Mouse (Mus musculus): Measurements from ENCODE around the gene Smyd4.

- TF ChIP-seq CTCF (IDR thresholded peaks at IDR 0.05), result no peak
- no peak for TF ChIP-seq POLR2A (IDR thresholded peaks at IDR 0.05; ENCODE audit: insufficient read depth, low read depth, low read length)
Measured at GRCm38 (mm10) chr11:75443711-75444110, 95.5 kb downstream of the Smyd4 start.
